Mouse (Mus musculus) forebrain, embryonic 15.5 days (tissue): ENCODE measurements around the gene Runx1. TPM values are rescaled to one million over a fixed set of nuclear protein-coding genes. Genes with fewer than 3 reads are reported as not detected.

ENCODE experiments used
- ATAC-seq: fragments of 200-750 bp; cut with Nextera tagmentation; replicated peaks from 2 replicates; pipeline ENCODE4 v1.8.0; 2017; ENCODE audit warnings: mild to moderate bottlenecking, moderate TSS enrichment, moderate library complexity
- H3K27ac ChIP-seq: fragments of 300-500 bp; sonication (generic); replicated peaks from 2 replicates; pipeline ENCODE4 v1.5.1; 2015; ENCODE audit warnings: mild to moderate bottlenecking, inconsistent platforms
- H3K27me3 ChIP-seq: fragments of 300-500 bp; sonication (generic); 2 replicates; pipeline ENCODE4 v1.6.1; 2015; ENCODE audit warnings: inconsistent platforms
- H3K36me3 ChIP-seq: fragments of 300-500 bp; sonication (generic); 2 replicates; pipeline ENCODE4 v1.6.1; 2015; ENCODE audit warnings: mild to moderate bottlenecking, inconsistent platforms
- H3K4me1 ChIP-seq: fragments of 300-500 bp; sonication (generic); 2 replicates; pipeline ENCODE4 v1.6.1; 2015; ENCODE audit warnings: inconsistent platforms
- H3K4me2 ChIP-seq: fragments of 300-500 bp; sonication (generic); replicated peaks from 2 replicates; pipeline ENCODE4 v1.6.1; 2015; ENCODE audit warnings: mild to moderate bottlenecking, inconsistent platforms
- H3K4me3 ChIP-seq: fragments of 300-500 bp; sonication (generic); 2 replicates; pipeline ENCODE4 v1.5.1; 2015; ENCODE audit warnings: mild to moderate bottlenecking, inconsistent platforms
- H3K9ac ChIP-seq: fragments of 300-500 bp; sonication (generic); replicated peaks from 2 replicates; pipeline ENCODE4 v1.6.1; 2015; ENCODE audit warnings: mild to moderate bottlenecking, inconsistent platforms
- H3K9me3 ChIP-seq: fragments of 300-500 bp; sonication (generic); 2 replicates; pipeline ENCODE4 v1.6.1; 2016; ENCODE audit warnings: inconsistent platforms
- WGBS: fragments of 180-500 bp; shearing (Covaris S2); methylation state at CpG from one replicate; pipeline ENCODE4 v1.1.7; 2015; ENCODE audit warnings: mixed read lengths; 5-methylcytosine and 5-hydroxymethylcytosine counted together
- polyA plus RNA-seq: library from polyadenylated mRNA; unstranded; fragments of >200 nt; fragmentation: Nextera tagmentation; extraction: Ambion mirVana; gene quantifications from 2 replicates; pipeline ENCODE4 v1.2.1, GENCODE M21; 2015

The Runx1 gene
- polyA plus RNA-seq, 1 experiment from 2014 or later: 0.39 TPM

GRCm38 (mm10) chr16:92824003-92824722 is 1.8 kb downstream of the Runx1 start:
- peaks cover 11% of the 10 kb centered on the region; the same call in 1 of the 2 replicates for H3K4me1 ChIP-seq
- no peaks in the 10 kb centered on the region for H3K36me3 ChIP-seq
- no peaks in the 10 kb centered on the region for H3K27me3 ChIP-seq
- no peak overlapping the region for H3K27ac ChIP-seq
- H3K9me3 ChIP-seq: no peaks in the 10 kb centered on the region
- 62% methylated on average over 6 of the region's 6 CpGs for WGBS
- 0 out of 2 replicates have a peak, but pooled peaks have one; percentile 29 for ATAC-seq
- H3K4me2 ChIP-seq: no peak overlapping the region
- H3K9ac ChIP-seq: no peak overlapping the region
- no peak overlapping the region for H3K4me3 ChIP-seq

- Histone ChIP-seq H3K27me3 (no peaks in the 10 kb centered on the region), H3K9me3 (no peaks in the 10 kb centered on the region), H3K4me2 (no peak overlapping the region), H3K27ac (0 out of 2 replicates have a peak overlapping the region, but pooled peaks have one; percentile 0), H3K9ac (no peak overlapping the region), H3K4me1 (peaks cover 10% of the 10 kb centered on the region; the same call in 1 of the 2 replicates), H3K4me3 (no peak overlapping the region), H3K36me3 (no peaks in the 10 kb centered on the region)
- WGBS: 46% methylated on average over 5 of the region's 5 CpGs
- no peak for ATAC-seq
These were observed 2.5 kb downstream of the Runx1 start for GRCm38 (mm10) chr16:92823381-92823862.

- 84% methylated on average over 12 of the region's 12 CpGs for whole genome bisulfite sequencing
- H3K27ac ChIP-seq: no peak overlapping the region
- 0 out of 2 replicates have a peak, but pooled peaks cover 5% of the 10 kb centered on the region for H3K4me1 ChIP-seq
- H3K36me3 ChIP-seq: no peaks in the 10 kb centered on the region
- H3K9me3 ChIP-seq: no peaks in the 10 kb centered on the region
- no peak overlapping the region for H3K4me2 ChIP-seq
- no peak for ATAC-seq
- no peak overlapping the region for H3K4me3 ChIP-seq
- no peak overlapping the region for H3K9ac ChIP-seq
- H3K27me3 ChIP-seq: no peaks in the 10 kb centered on the region
These were observed 3.3 kb downstream of the Runx1 start for GRCm38 (mm10) chr16:92822676-92823075.

- ATAC-seq: no peak
- no peak overlapping the region for H3K4me3 ChIP-seq
- 65% methylated on average over 14 of the region's 14 CpGs for WGBS
These were observed 3.9 kb downstream of the Runx1 start for GRCm38 (mm10) chr16:92821938-92822629.

GRCm38 (mm10) chr16:92821596-92821937 is 4.4 kb downstream of the Runx1 start:
- H3K9ac ChIP-seq: no peak overlapping the region
- no peak overlapping the region for H3K27ac ChIP-seq
- H3K36me3 ChIP-seq: no peaks in the 10 kb centered on the region
- 0 out of 2 replicates have a peak, but pooled peaks cover 3% of the 10 kb centered on the region for H3K4me1 ChIP-seq
- H3K4me2 ChIP-seq: no peak overlapping the region
- 82% methylated on average over 5 of the region's 5 CpGs for WGBS
- no peak for ATAC-seq
- H3K9me3 ChIP-seq: no peaks in the 10 kb centered on the region
- H3K27me3 ChIP-seq: no peaks in the 10 kb centered on the region
- H3K4me3 ChIP-seq: no peak overlapping the region

More at GRCm38 (mm10) chr16:92821938-92822629, 3.9 kb downstream of the Runx1 start:
- H3K36me3 ChIP-seq: no peaks in the 10 kb centered on the region
- no peak overlapping the region for H3K27ac ChIP-seq
- H3K9me3 ChIP-seq: no peaks in the 10 kb centered on the region
- H3K27me3 ChIP-seq: no peaks in the 10 kb centered on the region
- 0 out of 2 replicates have a peak, but pooled peaks cover 3% of the 10 kb centered on the region for H3K4me1 ChIP-seq
- H3K9ac ChIP-seq: no peak overlapping the region
- no peak overlapping the region for H3K4me2 ChIP-seq

- H3K4me1 ChIP-seq: 0 out of 2 replicates have a peak, but pooled peaks cover 3% of the 10 kb centered on the region
- H3K27me3 ChIP-seq: no peaks in the 10 kb centered on the region
- H3K4me2 ChIP-seq: no peak overlapping the region
- H3K9me3 ChIP-seq: no peaks in the 10 kb centered on the region
- no peak overlapping the region for H3K27ac ChIP-seq
- H3K4me3 ChIP-seq: no peak overlapping the region
- no peak for ATAC-seq
- no peaks in the 10 kb centered on the region for H3K36me3 ChIP-seq
- 90% methylated on average over 6 of the region's 6 CpGs for WGBS
- H3K9ac ChIP-seq: no peak overlapping the region
These were observed 5.5 kb downstream of the Runx1 start for GRCm38 (mm10) chr16:92820451-92820850.

GRCm38 (mm10) chr16:92818480-92819269 is 7.3 kb downstream of the Runx1 start:
- no peaks in the 10 kb centered on the region for H3K27me3 ChIP-seq
- no peak for ATAC-seq
- no peak overlapping the region for H3K4me2 ChIP-seq
- no peaks in the 10 kb centered on the region for H3K9me3 ChIP-seq
- 0 out of 2 replicates have a peak, but pooled peaks cover 3% of the 10 kb centered on the region for H3K4me1 ChIP-seq
- no peaks in the 10 kb centered on the region for H3K36me3 ChIP-seq
- no peak overlapping the region for H3K9ac ChIP-seq
- H3K4me3 ChIP-seq: no peak overlapping the region
- no peak overlapping the region for H3K27ac ChIP-seq
- 89% methylated on average over 8 of the region's 8 CpGs for WGBS

- no peak overlapping the region for H3K9ac ChIP-seq
- H3K4me2 ChIP-seq: no peak overlapping the region
- H3K36me3 ChIP-seq: no peaks in the 10 kb centered on the region
- no peak overlapping the region for H3K4me3 ChIP-seq
- no peaks in the 10 kb centered on the region for H3K27me3 ChIP-seq
- no peaks in the 10 kb centered on the region for H3K9me3 ChIP-seq
- ATAC-seq: no peak
- 77% methylated on average over 7 of the region's 7 CpGs for WGBS
- no peaks in the 10 kb centered on the region for H3K4me1 ChIP-seq
- no peak overlapping the region for H3K27ac ChIP-seq
These were observed 9.9 kb downstream of the Runx1 start for GRCm38 (mm10) chr16:92816092-92816491.

- no peaks in the 10 kb centered on the region for H3K9me3 ChIP-seq
- no peaks in the 10 kb centered on the region for H3K27me3 ChIP-seq
- H3K4me2 ChIP-seq: no peak overlapping the region
- 54% methylated on average over 2 of the region's 2 CpGs for WGBS
- H3K27ac ChIP-seq: no peak overlapping the region
- no peak for ATAC-seq
- no peaks in the 10 kb centered on the region for H3K36me3 ChIP-seq
- no peaks in the 10 kb centered on the region for H3K4me1 ChIP-seq
- no peak overlapping the region for H3K4me3 ChIP-seq
- H3K9ac ChIP-seq: no peak overlapping the region
These were observed 10.8 kb downstream of the Runx1 start for GRCm38 (mm10) chr16:92815195-92815527.

- no peak for ATAC-seq
- no peaks in the 10 kb centered on the region for H3K9me3 ChIP-seq
- H3K4me3 ChIP-seq: no peak overlapping the region
- H3K36me3 ChIP-seq: no peaks in the 10 kb centered on the region
- no peak overlapping the region for H3K27ac ChIP-seq
- WGBS: 69% methylated on average over 5 of the region's 5 CpGs
- no peak overlapping the region for H3K9ac ChIP-seq
- no peaks in the 10 kb centered on the region for H3K27me3 ChIP-seq
- no peak overlapping the region for H3K4me2 ChIP-seq
- H3K4me1 ChIP-seq: no peaks in the 10 kb centered on the region
These were observed 11.4 kb downstream of the Runx1 start for GRCm38 (mm10) chr16:92814366-92815194.

GRCm38 (mm10) chr16:92812405-92812804 is 13.5 kb downstream of the Runx1 start:
- ATAC-seq: no peak
- Histone ChIP-seq H3K36me3 (no peaks in the 10 kb centered on the region), H3K4me1 (no peaks in the 10 kb centered on the region), H3K9ac (no peak overlapping the region), H3K4me2 (no peak overlapping the region), H3K27ac (no peak overlapping the region), H3K27me3 (no peaks in the 10 kb centered on the region), H3K4me3 (no peak overlapping the region), H3K9me3 (no peaks in the 10 kb centered on the region)
- 89% methylated on average over 3 of the region's 3 CpGs for WGBS
